Mouse (Mus musculus): ENCODE data around the gene Nbea.

Gene Nbea

DNA sequence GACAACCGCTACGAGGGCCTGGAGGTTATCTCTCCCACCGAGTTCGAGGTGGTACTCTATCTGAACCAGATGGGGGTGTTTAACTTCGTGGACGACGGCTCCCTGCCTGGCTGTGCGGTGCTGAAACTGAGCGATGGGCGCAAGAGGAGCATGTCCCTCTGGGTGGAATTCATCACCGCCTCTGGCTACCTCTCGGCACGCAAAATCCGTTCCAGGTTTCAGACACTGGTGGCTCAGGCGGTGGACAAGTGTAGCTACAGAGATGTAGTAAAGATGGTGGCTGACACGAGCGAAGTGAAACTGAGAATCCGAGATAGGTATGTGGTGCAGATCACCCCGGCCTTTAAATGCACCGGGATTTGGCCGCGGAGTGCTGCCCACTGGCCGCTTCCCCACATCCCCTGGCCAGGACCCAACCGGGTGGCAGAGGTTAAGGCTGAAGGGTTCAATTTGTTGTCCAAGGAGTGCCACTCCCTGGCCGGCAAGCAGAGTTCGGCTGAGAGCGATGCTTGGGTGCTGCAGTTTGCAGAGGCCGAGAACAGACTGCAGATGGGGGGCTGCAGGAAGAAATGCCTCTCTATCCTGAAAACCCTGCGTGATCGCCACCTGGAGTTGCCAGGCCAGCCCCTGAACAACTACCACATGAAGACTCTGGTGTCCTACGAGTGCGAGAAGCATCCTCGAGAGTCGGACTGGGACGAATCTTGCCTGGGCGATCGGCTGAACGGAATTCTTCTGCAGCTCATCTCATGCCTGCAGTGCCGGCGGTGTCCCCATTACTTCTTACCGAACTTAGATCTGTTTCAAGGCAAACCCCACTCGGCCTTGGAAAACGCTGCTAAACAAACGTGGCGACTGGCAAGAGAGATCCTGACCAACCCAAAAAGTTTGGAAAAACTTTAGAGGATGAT, 400.1 kb downstream of the Nbea start:
- no peak for DNase-seq (ENCODE audit: low read depth, low spot score)

DNA sequence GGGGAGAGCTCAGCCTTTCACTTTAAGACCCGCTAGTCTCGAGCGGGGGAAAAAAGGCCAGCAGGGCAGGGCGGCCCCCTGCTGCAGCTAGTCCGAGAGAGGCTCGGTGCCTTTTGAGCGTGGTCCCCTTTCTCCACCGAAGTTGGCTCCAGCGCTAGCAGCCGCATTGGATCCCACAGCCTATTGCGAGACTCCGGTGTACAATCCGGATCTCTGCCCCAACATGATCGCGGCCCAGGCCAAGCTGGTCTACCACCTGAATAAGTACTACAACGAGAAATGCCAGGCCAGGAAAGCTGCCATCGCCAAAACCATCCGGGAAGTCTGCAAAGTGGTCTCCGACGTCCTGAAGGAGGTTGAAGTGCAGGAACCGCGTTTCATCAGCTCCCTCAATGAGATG, 400.7 kb downstream of the Nbea start:
- DNase-seq (ENCODE audit: low read depth, low spot score): no peak

DNA sequence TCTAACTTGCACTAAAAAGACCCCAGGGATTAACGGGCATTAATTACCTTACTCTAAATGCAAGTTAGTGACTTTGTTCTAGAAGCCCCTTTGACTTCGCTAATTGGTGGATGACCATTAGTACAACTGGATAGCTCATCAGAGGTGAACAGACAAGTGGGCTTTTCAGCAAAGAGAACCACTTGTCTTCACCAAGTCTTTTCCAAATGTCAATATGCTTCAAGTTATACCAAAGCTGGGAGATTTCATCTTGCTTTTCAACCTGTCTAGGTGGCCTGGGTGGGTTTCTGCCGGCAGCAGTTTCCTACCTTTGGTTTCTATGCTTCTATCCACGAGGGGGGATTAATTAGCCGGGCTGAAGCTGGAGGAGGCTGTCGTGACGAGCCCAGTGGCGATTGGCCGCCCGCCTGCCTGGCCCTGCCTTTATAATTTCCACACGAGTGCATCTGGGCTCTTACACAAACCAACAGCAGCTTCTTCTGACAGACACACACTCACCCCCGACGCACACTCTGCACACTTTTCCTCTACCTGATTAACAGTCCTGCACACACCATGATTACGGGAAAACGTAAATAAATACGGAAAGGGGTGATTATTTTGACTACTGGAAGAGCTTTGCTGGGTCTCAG, 401.3 kb downstream of the Nbea start, which contains the start of gene Mab21l1:
TSS of gene Mab21l1 (plus strand) at position 455 of the 632 bp plus-strand sequence.
- DNase-seq (ENCODE audit: low read depth, low spot score): peak; percentile 92

DNA sequence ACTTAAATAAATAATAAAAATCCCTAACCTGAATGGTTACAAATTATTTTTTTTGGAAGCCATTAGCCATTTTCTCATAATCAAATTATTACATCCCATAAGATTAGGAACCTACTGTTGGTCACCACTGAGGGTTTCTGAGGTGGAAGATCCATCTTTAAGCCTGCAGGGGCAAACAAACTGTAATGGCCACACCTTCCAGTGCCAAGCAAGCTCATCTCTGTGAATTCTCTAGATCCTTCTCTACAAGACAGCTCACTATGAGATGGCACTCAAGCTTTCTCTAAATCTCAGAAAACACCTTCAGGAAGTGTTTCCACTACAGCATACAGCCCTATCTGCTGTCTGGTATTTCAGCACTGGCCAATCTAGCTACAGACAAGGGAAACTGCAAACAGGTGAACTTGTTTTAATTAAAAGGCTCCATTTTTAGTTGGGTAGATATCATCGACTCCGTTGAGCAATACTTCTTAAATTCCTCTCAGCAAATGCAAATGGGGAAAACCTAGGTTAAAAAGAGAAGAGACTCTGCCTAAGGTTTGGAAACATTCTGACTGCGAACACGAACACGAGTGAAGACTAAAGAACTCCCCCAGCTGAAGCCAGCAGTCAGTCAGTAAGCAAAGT, 402.0 kb downstream of the Nbea start:
- no peak for DNase-seq (ENCODE audit: low read depth, low spot score)

DNA sequence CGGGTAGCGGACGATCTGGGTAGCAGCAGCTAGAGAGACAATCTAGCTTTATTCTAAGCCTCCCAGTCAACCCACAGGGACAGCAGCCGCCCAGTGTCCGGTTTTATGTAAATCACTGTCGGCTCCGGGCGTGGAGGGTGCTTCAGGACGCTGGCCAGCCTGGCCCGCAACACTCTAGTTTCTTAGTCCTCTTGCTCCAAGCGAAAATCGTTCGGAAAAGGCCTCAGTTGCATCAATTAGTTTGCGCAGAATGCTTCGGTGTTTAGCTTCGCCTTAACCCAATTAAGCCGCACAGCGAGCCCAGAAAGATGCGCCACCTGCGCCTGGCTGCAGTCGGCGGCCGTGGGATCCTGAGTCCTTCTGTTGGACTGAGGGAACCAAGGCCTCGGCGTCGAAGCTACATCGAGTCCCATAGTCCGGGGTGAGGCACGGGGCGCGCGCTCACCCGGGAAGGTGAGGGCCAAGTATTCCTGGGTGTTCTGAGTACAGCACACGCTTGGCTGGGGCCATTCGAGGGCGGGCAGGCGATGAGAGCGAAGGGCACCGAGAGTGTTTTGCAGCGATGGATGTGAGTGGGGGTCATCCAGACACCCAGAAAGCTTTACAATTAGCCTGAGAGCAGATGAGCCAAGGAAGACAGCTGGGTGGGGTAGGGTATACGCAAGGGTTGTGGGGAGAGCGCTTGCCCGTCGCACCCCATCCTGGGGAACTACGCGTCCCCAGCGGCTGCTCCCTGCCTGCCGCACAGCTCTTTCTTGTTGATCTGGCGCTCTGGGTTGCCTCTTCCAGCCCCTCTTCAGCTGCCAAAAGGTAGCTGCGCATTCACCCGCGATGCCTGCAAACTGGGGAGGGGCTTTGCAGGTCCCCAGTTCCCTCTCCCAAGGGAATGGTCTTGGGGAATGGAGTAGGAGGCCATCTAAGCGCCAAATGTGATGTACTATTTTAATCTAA, 403.1 kb downstream of the Nbea start:
- peak; percentile 69 for DNase-seq (ENCODE audit: low read depth, low spot score)

GRCm38 (mm10) chr3:55778764-55779730, 404.5 kb downstream of the Nbea start:
- no peak for DNase-seq (ENCODE audit: low read depth, low spot score)

DNA sequence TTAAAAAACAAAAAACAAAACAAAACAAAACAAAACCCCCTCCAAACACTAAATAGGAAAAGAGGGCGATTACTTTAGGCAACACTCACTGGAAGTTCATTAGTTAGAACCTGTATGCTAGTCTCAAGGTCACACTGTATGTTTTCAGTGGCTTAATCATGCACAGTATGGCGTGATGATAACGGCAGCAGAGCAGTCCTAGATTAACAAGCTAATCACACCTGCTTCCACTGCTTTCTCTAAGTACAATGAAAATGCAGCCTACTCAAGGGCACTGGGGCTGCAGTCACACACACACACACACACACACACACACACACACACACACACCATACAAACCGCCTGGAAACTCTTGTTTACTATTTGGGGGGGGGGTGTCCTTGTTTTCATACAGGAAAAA, 406.0 kb downstream of the Nbea start:
- DNase-seq (ENCODE audit: low read depth, low spot score): no peak

DNA sequence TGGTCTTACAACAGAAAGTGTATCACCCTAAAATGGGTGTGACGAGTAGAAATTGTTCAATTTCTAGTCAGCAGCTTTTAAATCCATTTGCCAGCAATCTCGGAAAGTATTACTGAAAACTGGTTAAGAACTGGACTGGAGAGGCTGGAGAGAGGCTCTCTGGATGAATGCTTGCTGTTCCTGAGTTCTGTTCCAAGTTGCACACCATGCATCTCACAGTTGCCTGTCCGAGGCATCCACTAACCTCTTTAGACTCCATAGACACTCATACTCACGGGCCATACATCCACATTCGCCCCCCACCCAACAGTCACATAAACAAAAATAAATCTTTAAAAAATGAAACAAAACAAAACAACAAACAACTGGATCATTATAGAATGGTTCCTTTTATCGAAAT, 407.7 kb downstream of the Nbea start:
- DNase-seq (ENCODE audit: low read depth, low spot score): no peak

DNA sequence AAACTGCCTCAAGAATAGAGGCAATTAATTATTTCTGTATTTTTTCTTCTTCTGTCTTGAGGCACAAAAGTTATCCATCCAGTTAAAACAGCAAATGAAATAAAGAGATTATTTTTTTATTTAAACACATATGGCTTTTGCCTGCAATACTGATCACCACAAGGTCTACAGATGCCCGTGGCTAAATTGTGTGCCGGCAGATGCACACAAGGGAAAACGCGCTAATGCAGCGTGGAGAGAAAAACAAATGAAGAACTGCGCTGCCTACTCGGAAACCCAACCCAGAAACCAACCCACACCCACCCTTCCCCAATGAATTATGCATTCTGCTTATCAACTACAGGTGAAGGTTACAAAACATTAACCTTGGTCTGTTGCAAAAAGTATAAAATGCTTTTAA, 408.3 kb downstream of the Nbea start:
- DNase-seq (ENCODE audit: low read depth, low spot score): no peak

- no peak for DNase-seq (ENCODE audit: low read depth, low spot score)
These were observed 409.3 kb downstream of the Nbea start for GRCm38 (mm10) chr3:55774203-55774602.

DNA sequence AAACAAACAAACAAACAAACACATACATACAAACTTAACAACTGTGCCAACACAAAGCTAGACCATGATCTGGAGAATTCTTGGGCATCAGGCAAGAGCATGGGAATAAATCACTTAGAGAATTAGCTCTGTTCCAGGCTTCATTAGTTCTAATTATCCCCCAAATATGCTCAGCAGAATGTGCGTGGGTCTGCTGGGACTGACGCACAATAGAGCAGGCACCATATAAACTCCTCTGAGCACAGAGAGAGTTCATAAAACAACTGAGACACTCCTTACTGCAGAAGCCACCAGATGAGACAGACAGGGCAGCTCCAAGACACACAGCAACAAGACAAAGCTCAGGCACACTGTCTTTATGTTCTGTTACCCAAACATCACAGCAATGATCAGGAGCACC, 414.2 kb downstream of the Nbea start:
- DNase-seq (ENCODE audit: low read depth, low spot score): no peak

- DNase-seq (ENCODE audit: low read depth, low spot score): no peak
These were observed 414.8 kb downstream of the Nbea start for GRCm38 (mm10) chr3:55768654-55769053.

DNA sequence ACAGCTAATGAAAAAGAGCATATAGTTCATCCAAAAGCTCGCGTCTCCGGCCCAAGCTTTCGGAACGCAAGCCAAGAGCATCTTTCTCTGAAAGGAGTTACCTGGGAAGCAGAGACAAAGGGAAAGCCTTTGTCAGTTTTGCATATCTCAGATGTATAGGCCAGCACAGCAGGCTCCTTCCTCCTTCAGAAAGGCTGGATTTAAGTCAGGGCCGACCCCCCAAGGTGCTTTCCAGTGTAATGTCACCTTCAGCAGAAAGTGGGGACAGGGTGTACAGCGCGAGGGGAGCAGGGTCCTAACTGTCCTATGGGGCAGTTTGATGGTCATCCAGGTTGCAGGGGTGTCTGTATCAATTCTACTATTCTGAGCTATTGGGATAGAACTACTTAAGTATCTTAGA, 419.9 kb downstream of the Nbea start:
- no peak for DNase-seq (ENCODE audit: low read depth, low spot score)

GRCm38 (mm10) chr3:55758297-55758696, 425.2 kb downstream of the Nbea start:
- no peak for DNase-seq (ENCODE audit: low read depth, low spot score)

DNA sequence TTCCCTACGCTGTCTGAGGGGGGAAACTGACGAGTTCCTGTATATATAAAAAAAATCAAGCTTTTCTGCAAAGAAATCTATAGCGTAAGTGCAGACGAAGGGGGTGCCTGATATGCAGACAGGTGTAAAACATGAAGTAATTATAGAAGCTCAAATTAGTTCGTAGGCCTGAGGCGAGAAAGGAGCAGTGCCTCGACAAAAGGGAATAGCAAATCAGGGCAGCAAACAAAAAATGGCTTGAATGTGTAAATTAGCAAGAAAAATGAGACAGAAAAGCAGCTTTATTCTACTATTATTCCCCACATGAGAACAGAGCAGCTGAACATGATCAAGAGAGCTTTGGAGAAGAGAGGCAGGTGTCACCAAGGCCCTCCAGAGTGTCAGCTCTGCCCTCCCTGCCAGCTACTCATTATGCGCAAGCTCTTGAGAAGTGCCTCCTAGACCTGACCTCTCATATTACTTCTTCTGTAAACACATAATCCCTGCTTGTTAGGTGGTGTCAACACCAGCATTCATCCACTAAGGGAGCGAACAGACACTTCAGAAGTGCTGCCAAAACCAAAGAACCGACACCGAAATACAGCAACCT, 426.8 kb downstream of the Nbea start:
- DNase-seq (ENCODE audit: low read depth, low spot score): no peak

GRCm38 (mm10) chr3:55755805-55756601, 427.5 kb downstream of the Nbea start:
- peak; percentile 82 for DNase-seq (ENCODE audit: low read depth, low spot score)

- no peak for DNase-seq (ENCODE audit: low read depth, low spot score)
These were observed 428.4 kb downstream of the Nbea start for GRCm38 (mm10) chr3:55754981-55755608.

GRCm38 (mm10) chr3:55753872-55754271, 429.6 kb downstream of the Nbea start:
- DNase-seq (ENCODE audit: low read depth, low spot score): no peak

DNA sequence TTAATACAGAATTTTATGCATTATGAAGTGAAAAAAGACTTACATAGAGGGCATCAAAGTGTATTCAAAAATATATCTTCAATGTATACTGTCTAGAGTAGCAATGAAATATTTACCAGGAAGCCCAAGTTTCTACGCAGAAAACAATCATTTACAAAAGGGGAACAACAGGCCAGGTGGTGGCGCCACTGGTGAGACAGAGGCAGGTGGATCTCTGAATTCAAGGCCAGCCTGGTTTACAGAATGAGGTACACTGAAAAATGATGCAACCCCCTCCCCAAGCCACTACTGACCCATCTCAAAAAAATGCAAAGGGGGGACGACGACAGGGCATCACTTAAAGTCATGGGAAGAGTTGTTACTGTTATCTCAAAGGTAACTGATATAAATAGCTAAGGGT, 430.9 kb downstream of the Nbea start:
- no peak for DNase-seq (ENCODE audit: low read depth, low spot score)
